Mouse (Mus musculus) stomach, adult 2 months (tissue): ENCODE results near the gene Olfr545. TPM values are rescaled to one million over a fixed set of nuclear protein-coding genes. Genes with fewer than 3 reads are reported as not detected.

Experiments
- polyA plus RNA-seq: library from polyadenylated mRNA; depleted of rRNA; stranded (reverse); fragments of >200 nt; gene quantifications from 2 replicates; pipeline ENCODE4 v1.2.3, GENCODE M21; 2012; rRNA removed

Olfr545 gene
- not detected in 2 replicates for polyA plus RNA-seq

GRCm38 (mm10) chr7:102499473-102499872, at the start of gene Olfr545:
Gene Olfr545 (minus strand): TSS chr7:102499573.

GRCm38 (mm10) chr7:102540596-102540995, 41.2 kb upstream of the Olfr545 start, which contains the start of gene Olfr548-ps1:
Gene Olfr548-ps1 (plus strand): TSS chr7:102540896.

GRCm38 (mm10) chr7:102534449-102534848, 35.1 kb upstream of the Olfr545 start, which contains the start of gene Olfr547:
Gene Olfr547 (plus strand): TSS chr7:102534749.

GRCm38 (mm10) chr7:102488161-102488560, 11.2 kb downstream of the Olfr545 start, which contains the start of gene Olfr544:
Gene Olfr544 (minus strand): TSS chr7:102488313.

GRCm38 (mm10) chr7:102481579-102481978, 17.8 kb downstream of the Olfr545 start, which contains the start of gene Olfr543:
Gene Olfr543 (minus strand): TSS chr7:102481679.

GRCm38 (mm10) chr7:102441657-102442391, 57.5 kb downstream of the Olfr545 start, which contains the start of gene Rrm1:
Gene Rrm1 (plus strand): TSS chr7:102441695.

Other genes starting within 250 kb of the Olfr545 start
- gene Rhog, start 243.5 kb downstream of the Olfr545 start, polyA plus RNA-seq, result 48.4 and 53.1 TPM in 2 replicates
- 29.9 and 33.5 TPM in 2 replicates for gene Stim1, start 231.8 kb downstream of the Olfr545 start, polyA plus RNA-seq
- 1.4 and 2.7 TPM in 2 replicates for gene Rrm1, start 57.9 kb downstream of the Olfr545 start, polyA plus RNA-seq
- gene Olfr543, start 17.9 kb downstream of the Olfr545 start, polyA plus RNA-seq, result not detected in 2 replicates
- gene Olfr544, start 11.3 kb downstream of the Olfr545 start, polyA plus RNA-seq, result not detected in 2 replicates
- not detected in 2 replicates for gene Olfr547, start 35.2 kb upstream of the Olfr545 start, polyA plus RNA-seq
- gene Olfr548-ps1, start 41.3 kb upstream of the Olfr545 start, polyA plus RNA-seq, result not detected in 2 replicates
- not detected in 2 replicates for gene Olfr549, start 50.3 kb upstream of the Olfr545 start, polyA plus RNA-seq
- 0.67 and 0.84 TPM in 2 replicates for gene Trim21, start 65.9 kb upstream of the Olfr545 start, polyA plus RNA-seq
- gene Olfr550, start 71.9 kb upstream of the Olfr545 start, polyA plus RNA-seq, result not detected in 2 replicates
- not detected in 2 replicates for gene Olfr551, start 92.3 kb upstream of the Olfr545 start, polyA plus RNA-seq
- gene Olfr552, start 98.2 kb upstream of the Olfr545 start, polyA plus RNA-seq, result not detected in 2 replicates
- not detected in 2 replicates for gene Olfr553, start 118.6 kb upstream of the Olfr545 start, polyA plus RNA-seq
- not detected in 2 replicates for gene Olfr554, start 138.9 kb upstream of the Olfr545 start, polyA plus RNA-seq
- gene Olfr555, start 159.2 kb upstream of the Olfr545 start, polyA plus RNA-seq, result not detected in 2 replicates
- gene Olfr556, start 165.3 kb upstream of the Olfr545 start, polyA plus RNA-seq, result not detected in 2 replicates
- 2.8 and 3.8 TPM in 2 replicates for gene Trim68, start 187.8 kb upstream of the Olfr545 start, polyA plus RNA-seq
- not detected in 2 replicates for gene Olfr557, start 196.3 kb upstream of the Olfr545 start, polyA plus RNA-seq
- gene Olfr558, start 202.6 kb upstream of the Olfr545 start, polyA plus RNA-seq, result 0.15 and 0.35 TPM in 2 replicates
- 0.15 TPM in 1 of 2 replicates, not detected in the other for gene Olfr33, start 219.5 kb upstream of the Olfr545 start, polyA plus RNA-seq
- gene Olfr559, start 227.9 kb upstream of the Olfr545 start, polyA plus RNA-seq, result not detected in 2 replicates